In genomic region chr1:156615381-156616133, GRCm38 (mm10) we compare ENCODE assay signal across 7 mouse cellular contexts. TPM values are rescaled to one million over a fixed set of nuclear protein-coding genes. Genes with fewer than 3 reads are reported as not detected.
DNase-seq lines count a peak whose midpoint lies in the region; ATAC-seq and TF ChIP-seq lines count a peak whose summit lies in the region.

No protein-coding gene starts in this region.

- peak; percentile 54 for DNase-seq in G1E (ENCODE audit: low spot score)
- peak; percentile 82 for DNase-seq in gastrocnemius, adult 2 months
- peak; percentile 72 for DNase-seq in neural tube, embryonic 11.5 days (ENCODE audit: low spot score)
- DNase-seq in thymus, postnatal 36 days = peak; percentile 70 to 76

- H3K9ac ChIP-seq in hindbrain, embryonic 16.5 days (ENCODE audit: low read depth, low read length) = no peak overlapping the region
- H3K9ac ChIP-seq in liver, embryonic 12.5 days = peak overlapping the region; percentile 69
- H3K9ac ChIP-seq in neural tube, embryonic 11.5 days (ENCODE audit: low read length) = 0 out of 2 replicates have a peak overlapping the region, but pooled peaks have one; percentile 23

- no peaks in the 10 kb centered on the region for H3K27me3 ChIP-seq in G1E (ENCODE audit: insufficient read depth, low read length)
- no peaks in the 10 kb centered on the region for H3K27me3 ChIP-seq in hindbrain, embryonic 16.5 days (replicated peaks; ENCODE audit: control insufficient read depth, insufficient read depth, low read length)
- no peaks in the 10 kb centered on the region for H3K27me3 ChIP-seq in liver, embryonic 12.5 days (replicated peaks)
- H3K27me3 ChIP-seq in neural tube, embryonic 11.5 days (ENCODE audit: control insufficient read depth, insufficient read depth, low read length) = no peaks in the 10 kb centered on the region

- intact Hi-C loops in gastrocnemius, adult 2 months (cut with DNase I) = no loop called here

- H3K27ac ChIP-seq in bone marrow, adult 2 months (ENCODE audit: control insufficient read depth, insufficient read depth, low read depth, low read length, poor library complexity) = no peak overlapping the region; the same call in 1 of the 2 replicates
- peak overlapping the region; percentile 72 for H3K27ac ChIP-seq in gastrocnemius, adult 2 months
- no peak overlapping the region for H3K27ac ChIP-seq in hindbrain, embryonic 16.5 days (ENCODE audit: low read depth, low read length)
- H3K27ac ChIP-seq in liver, embryonic 12.5 days = peak overlapping the region; percentile 84
- H3K27ac ChIP-seq in neural tube, embryonic 11.5 days (ENCODE audit: low read depth, low read length) = no peak overlapping the region

- WGBS in bone marrow, adult 2 months = under 1% methylated on average over 13 of the region's 13 CpGs
- WGBS in hindbrain, embryonic 16.5 days = 27% methylated on average over 13 of the region's 13 CpGs
- 6% methylated on average over 13 of the region's 13 CpGs for WGBS in liver, embryonic 12.5 days (ENCODE audit: insufficient replicate concordance)
- 10% methylated on average over 13 of the region's 13 CpGs for WGBS in neural tube, embryonic 11.5 days

- TF ChIP-seq POLR2A in bone marrow, adult 2 months (IDR thresholded peaks at IDR 0.05; ENCODE audit: borderline replicate concordance, control insufficient read depth, low read depth, low read length) = no peak

- peak overlapping the region; percentile 15; the same call in 1 of the 2 replicates for H3K4me2 ChIP-seq in hindbrain, embryonic 16.5 days (ENCODE audit: low read length)
- peak overlapping the region; percentile 92 for H3K4me2 ChIP-seq in liver, embryonic 12.5 days
- H3K4me2 ChIP-seq in neural tube, embryonic 11.5 days (ENCODE audit: low read depth) = peak overlapping the region; percentile 31

- no peak for TF ChIP-seq CTCF in G1E (IDR thresholded peaks at IDR 0.05; ENCODE audit: low read depth, low read length)
- TF ChIP-seq CTCF in bone marrow, adult 2 months (IDR thresholded peaks at IDR 0.05; ENCODE audit: control insufficient read depth, insufficient read depth, low read length) = no peak
- TF ChIP-seq CTCF in gastrocnemius, adult 2 months (IDR thresholded peaks at IDR 0.05) = no peak

- ATAC-seq in G1E (ENCODE audit: extremely low read depth, insufficient number of reproducible peaks, low FRiP score, poor library complexity, severe bottlenecking) = peak; percentile 93
- ATAC-seq in hindbrain, embryonic 16.5 days = peak; percentile 65
- ATAC-seq in liver, embryonic 12.5 days = peak; percentile 87
- ATAC-seq in neural tube, embryonic 11.5 days (ENCODE audit: insufficient read depth, low FRiP score, low TSS enrichment) = peak; percentile 79

- H3K4me1 ChIP-seq in G1E (ENCODE audit: insufficient read depth, low read depth, low read length) = peaks cover 39% of the 10 kb centered on the region
- peaks cover 4% of the 10 kb centered on the region; the same call in 1 of the 2 replicates for H3K4me1 ChIP-seq in bone marrow, adult 2 months (ENCODE audit: control insufficient read depth, insufficient read depth, low read length)
- peaks cover 19% of the 10 kb centered on the region for H3K4me1 ChIP-seq in hindbrain, embryonic 16.5 days (ENCODE audit: control insufficient read depth, insufficient read depth, low read depth, low read length)
- H3K4me1 ChIP-seq in liver, embryonic 12.5 days = peaks cover 63% of the 10 kb centered on the region
- peaks cover 33% of the 10 kb centered on the region for H3K4me1 ChIP-seq in neural tube, embryonic 11.5 days (ENCODE audit: control insufficient read depth, insufficient read depth, low read length)

- peak overlapping the region; percentile 70 for H3K4me3 ChIP-seq in G1E (ENCODE audit: low read depth, low read length)
- H3K4me3 ChIP-seq in bone marrow, adult 2 months (replicated peaks; ENCODE audit: control insufficient read depth, low read depth, low read length) = peak overlapping the region; percentile 60
- H3K4me3 ChIP-seq in gastrocnemius, adult 2 months = peak overlapping the region; percentile 62
- no peak overlapping the region for H3K4me3 ChIP-seq in hindbrain, embryonic 16.5 days (ENCODE audit: low read length)
- H3K4me3 ChIP-seq in liver, embryonic 12.5 days = peak overlapping the region; percentile 62
- no peak overlapping the region; the same call in 1 of the 2 replicates for H3K4me3 ChIP-seq in neural tube, embryonic 11.5 days (ENCODE audit: low read depth, low read length)

- H3K9me3 ChIP-seq in G1E (replicated peaks) = no peaks in the 10 kb centered on the region
- no peaks in the 10 kb centered on the region for H3K9me3 ChIP-seq in hindbrain, embryonic 16.5 days (ENCODE audit: control insufficient read depth, low read length)
- H3K9me3 ChIP-seq in liver, embryonic 12.5 days (replicated peaks) = no peaks in the 10 kb centered on the region
- no peaks in the 10 kb centered on the region for H3K9me3 ChIP-seq in neural tube, embryonic 11.5 days (ENCODE audit: control insufficient read depth, low read length)

- H3K36me3 ChIP-seq in G1E (replicated peaks) = peaks cover 19% of the 10 kb centered on the region
- H3K36me3 ChIP-seq in hindbrain, embryonic 16.5 days (ENCODE audit: control insufficient read depth, insufficient read depth, low read length) = no peaks in the 10 kb centered on the region
- H3K36me3 ChIP-seq in liver, embryonic 12.5 days = 0 out of 2 replicates have a peak, but pooled peaks cover 5% of the 10 kb centered on the region
- H3K36me3 ChIP-seq in neural tube, embryonic 11.5 days (ENCODE audit: control insufficient read depth, insufficient read depth, low read length) = no peaks in the 10 kb centered on the region

RNA-seq across cellular contexts. Expression of gene Abl2, which starts 57.0 kb away (rescaled TPM):
- total RNA-seq in G1E (2014; fragmentation: Nextera tagmentation) = 13.4 and 15.2 TPM in 2 replicates
- 8.6 and 9.7 TPM in 2 replicates for total RNA-seq in G1E (2017)
- polyA plus RNA-seq in G1E (2012) = 14.7 and 18.7 TPM in 2 replicates
- polyA plus RNA-seq in bone marrow, adult 2 months (2011; ENCODE audit: insufficient read depth, insufficient read length, low replicate concordance, missing spikeins) = 2.5 and 8.7 TPM in 2 replicates
- 10 to 100 TPM; 21.2 to 26.1 TPM for total RNA-seq in gastrocnemius, adult 2 months (2021)
- polyA plus RNA-seq in hindbrain, embryonic 16.5 days (2015; fragmentation: Nextera tagmentation; extraction: Ambion mirVana) = 5.3 and 6.1 TPM in 2 replicates
- 2.4 and 2.5 TPM in 2 replicates for polyA plus RNA-seq in liver, embryonic 12.5 days (2016; fragmentation: Nextera tagmentation; extraction: Ambion mirVana)
- 6.0 TPM in 2 replicates for polyA plus RNA-seq in neural tube, embryonic 11.5 days (2014; fragmentation: Nextera tagmentation; extraction: Ambion mirVana)

RNA-seq across cellular contexts. Expression of gene Tor3a, which starts 58.6 kb away (rescaled TPM):
- 2.1 and 2.6 TPM in 2 replicates for total RNA-seq in G1E (2014; fragmentation: Nextera tagmentation)
- total RNA-seq in G1E (2017) = 2.8 and 3.1 TPM in 2 replicates
- polyA plus RNA-seq in G1E (2012) = 2.5 and 4.8 TPM in 2 replicates
- 9.1 and 19.2 TPM in 2 replicates for polyA plus RNA-seq in bone marrow, adult 2 months (2011; ENCODE audit: insufficient read depth, insufficient read length, low replicate concordance, missing spikeins)
- 1 to 10 TPM; 4.9 to 5.4 TPM for total RNA-seq in gastrocnemius, adult 2 months (2021)
- 4.8 and 5.2 TPM in 2 replicates for polyA plus RNA-seq in hindbrain, embryonic 16.5 days (2015; fragmentation: Nextera tagmentation; extraction: Ambion mirVana)
- 2.9 and 3.3 TPM in 2 replicates for polyA plus RNA-seq in liver, embryonic 12.5 days (2016; fragmentation: Nextera tagmentation; extraction: Ambion mirVana)
- polyA plus RNA-seq in neural tube, embryonic 11.5 days (2014; fragmentation: Nextera tagmentation; extraction: Ambion mirVana) = 3.0 and 4.0 TPM in 2 replicates

Comparison
In these comparisons a context has a peak if more than half of its experiments do, and no peak if none do; other contexts are left out.
1. H3K4me3 ChIP-seq: peak in G1E (single experiment), bone marrow, adult 2 months (single experiment), gastrocnemius, adult 2 months (single experiment) and liver, embryonic 12.5 days (single experiment); none in hindbrain, embryonic 16.5 days (single experiment) and neural tube, embryonic 11.5 days (single experiment).
2. H3K27ac ChIP-seq: peak in gastrocnemius, adult 2 months (single experiment) and liver, embryonic 12.5 days (single experiment); none in bone marrow, adult 2 months (single experiment), hindbrain, embryonic 16.5 days (single experiment) and neural tube, embryonic 11.5 days (single experiment).
3. H3K4me2 ChIP-seq: peak in every context shown above with its lines; median percentile 92 in liver, embryonic 12.5 days; 31 in neural tube, embryonic 11.5 days; 15 in hindbrain, embryonic 16.5 days.
4. Peak in every context shown above with its lines, with median percentiles within 50 percentile points of each other: ATAC-seq and DNase-seq.